Mouse (Mus musculus) stomach, embryonic 14.5 days (tissue): ENCODE results near the gene Dnttip2. TPM values are rescaled to one million over a fixed set of nuclear protein-coding genes. Genes with fewer than 3 reads are reported as not detected.
"Not testable (repeated sequence)": the region's sequence is repeated elsewhere in the genome, so short reads cannot be mapped to it uniquely, and the experiment has no call there.

ENCODE experiments used
- ATAC-seq: fragments of 200-750 bp; cut with Nextera tagmentation; 2 replicates; pipeline ENCODE4 v1.8.0; 2017; ENCODE audit warnings: low read depth, moderate TSS enrichment; ENCODE audit not compliant: insufficient number of reproducible peaks, insufficient read depth, low FRiP score
- H3K27ac ChIP-seq: fragments of 300-500 bp; sonication (generic); 2 replicates; pipeline ENCODE4 v1.5.1; 2014; ENCODE audit warnings: mild to moderate bottlenecking, low read length, moderate library complexity, mixed read lengths
- H3K27me3 ChIP-seq: fragments of 300-500 bp; sonication (generic); 2 replicates; pipeline ENCODE4 v1.6.1; 2014; ENCODE audit warnings: low read length, control low read depth, mixed read lengths; ENCODE audit not compliant: control insufficient read depth, insufficient read depth
- H3K36me3 ChIP-seq: fragments of 300-500 bp; sonication (generic); 2 replicates; pipeline ENCODE4 v1.6.1; 2014; ENCODE audit warnings: mild to moderate bottlenecking, control low read depth, low read length, moderate library complexity, mixed read lengths; ENCODE audit not compliant: control insufficient read depth, insufficient read depth
- H3K4me1 ChIP-seq: fragments of 300-500 bp; sonication (generic); 2 replicates; pipeline ENCODE4 v1.6.1; 2014; ENCODE audit warnings: low read length, control low read depth, mixed read lengths; ENCODE audit not compliant: control insufficient read depth, insufficient read depth
- H3K4me2 ChIP-seq: fragments of 300-500 bp; sonication (generic); replicated peaks from 2 replicates; pipeline ENCODE4 v1.6.1; 2014; ENCODE audit warnings: low read depth, low read length, control low read depth
- H3K4me3 ChIP-seq: fragments of 300-500 bp; sonication (generic); 2 replicates; pipeline ENCODE4 v1.5.1; 2014; ENCODE audit warnings: low read depth, low read length, control low read depth
- H3K9ac ChIP-seq: fragments of 300-500 bp; sonication (generic); replicated peaks from 2 replicates; pipeline ENCODE4 v1.6.1; 2014; ENCODE audit warnings: low read depth, mild to moderate bottlenecking, control low read depth, low read length, moderate library complexity, mixed read lengths
- H3K9me3 ChIP-seq: fragments of 300-500 bp; sonication (generic); 2 replicates; pipeline ENCODE4 v1.6.1; 2016; ENCODE audit warnings: low read depth, low read length, control low read depth; ENCODE audit not compliant: control insufficient read depth
- WGBS: fragments of 180-500 bp; shearing (Covaris S2); extraction: QIAGEN DNeasy Blood & Tissue Kit; methylation state at CpG from one replicate; pipeline ENCODE4 v1.1.7; 2014; 5-methylcytosine and 5-hydroxymethylcytosine counted together
- polyA plus RNA-seq: library from polyadenylated mRNA; unstranded; fragments of >200 nt; fragmentation: Nextera tagmentation; extraction: Ambion mirVana; gene quantifications from 2 replicates; pipeline ENCODE4 v1.2.1, GENCODE M21; 2014

Dnttip2 gene
- polyA plus RNA-seq, 1 experiment from 2014 or later = 72.3 TPM

DNA sequence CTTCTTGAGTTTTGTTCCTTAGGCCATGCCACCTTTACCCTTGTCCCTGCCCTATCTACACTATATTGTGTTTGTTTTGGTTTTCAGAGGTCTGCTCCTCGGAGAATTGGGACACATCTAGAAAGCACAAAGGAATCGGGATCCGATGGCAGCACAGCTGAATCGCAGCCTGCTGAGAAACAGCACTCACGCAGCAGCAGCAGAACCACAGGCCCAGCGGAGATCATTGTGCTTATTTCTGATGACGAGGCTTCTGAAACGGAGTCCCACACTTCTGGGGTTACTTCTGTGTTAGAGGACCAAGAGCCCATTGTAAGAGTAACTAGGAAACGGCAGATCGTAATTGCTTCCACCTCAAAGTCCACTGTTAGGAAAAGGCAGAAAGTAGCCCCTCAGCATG, 923 bp downstream of the Dnttip2 start:
- no peak overlapping the region for H3K27ac ChIP-seq
- peaks cover 43% of the 10 kb centered on the region for H3K36me3 ChIP-seq
- no peaks in the 10 kb centered on the region for H3K27me3 ChIP-seq
- H3K9ac ChIP-seq = no peak overlapping the region
- 77% methylated on average over 10 of the region's 10 CpGs for WGBS
- no peaks in the 10 kb centered on the region for H3K9me3 ChIP-seq
- ATAC-seq = no peak
- H3K4me1 ChIP-seq = peaks cover 27% of the 10 kb centered on the region
- H3K4me3 ChIP-seq = peak overlapping the region; percentile 98
- H3K4me2 ChIP-seq = peak overlapping the region; percentile 72

DNA sequence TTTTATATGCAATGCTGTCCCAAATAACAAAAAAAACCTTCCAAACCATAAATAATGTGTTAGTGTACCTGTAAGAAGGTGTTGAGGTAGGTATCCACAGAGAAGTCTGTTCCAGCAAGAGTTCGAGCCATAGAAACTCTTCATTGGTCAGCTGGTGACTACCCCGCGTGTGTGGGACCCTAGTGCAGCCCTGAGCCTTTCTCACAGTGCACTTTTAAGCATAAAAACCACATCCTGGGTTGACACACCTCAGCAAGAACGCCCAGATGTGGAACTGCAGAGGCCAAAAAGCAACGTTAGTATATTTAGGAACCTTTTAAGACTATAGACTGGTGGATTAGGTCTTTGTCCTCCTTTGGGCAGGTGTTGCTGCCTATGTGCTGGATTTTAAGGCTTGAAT, 13.0 kb downstream of the Dnttip2 start:
- 73% methylated on average over 5 of the region's 5 CpGs for WGBS
- Histone ChIP-seq H3K9ac (no peak overlapping the region), H3K27ac (no peak overlapping the region), H3K4me2 (no peak overlapping the region), H3K36me3 (peaks cover 23% of the 10 kb centered on the region), H3K9me3 (no peaks in the 10 kb centered on the region), H3K27me3 (no peaks in the 10 kb centered on the region), H3K4me3 (no peak overlapping the region), H3K4me1 (0 out of 2 replicates have a peak, but pooled peaks cover 1% of the 10 kb centered on the region)
- ATAC-seq = no peak

GRCm38 (mm10) chr3:122288613-122289195, 14.5 kb downstream of the Dnttip2 start:
- 0 out of 2 replicates have a peak, but pooled peaks cover 3% of the 10 kb centered on the region for H3K4me1 ChIP-seq

DNA sequence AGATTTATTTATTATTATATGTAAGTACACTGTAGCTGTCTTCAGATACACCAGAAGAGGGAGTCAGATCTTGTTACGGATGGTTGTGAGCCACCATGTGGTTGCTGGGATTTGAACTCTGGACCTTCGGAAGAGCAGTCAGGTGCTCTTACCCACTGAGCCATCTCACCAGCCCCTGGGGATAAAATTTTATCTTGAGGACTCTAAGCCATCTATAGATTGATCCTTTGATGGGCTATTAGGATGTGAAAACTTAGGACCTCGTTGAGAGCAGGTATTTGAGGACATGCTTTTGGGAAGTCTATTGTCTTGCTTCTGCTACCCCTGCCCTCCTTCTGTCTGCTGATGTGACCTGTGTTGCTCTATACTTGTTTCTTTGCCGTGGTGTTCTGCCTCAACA, 15.2 kb downstream of the Dnttip2 start:
- H3K9me3 ChIP-seq, H3K4me3 ChIP-seq, H3K27ac ChIP-seq, H3K4me2 ChIP-seq, H3K27me3 ChIP-seq, H3K9ac ChIP-seq, ATAC-seq, H3K4me1 ChIP-seq, H3K36me3 ChIP-seq: not testable (repeated sequence)
- 75% methylated on average over 3 of the region's 4 CpGs for WGBS

More at GRCm38 (mm10) chr3:122288613-122289195, 14.5 kb downstream of the Dnttip2 start:
- ATAC-seq = no peak
- Histone ChIP-seq H3K4me2 (no peak overlapping the region), H3K4me3 (no peak overlapping the region), H3K9ac (no peak overlapping the region), H3K27ac (no peak overlapping the region), H3K9me3 (no peaks in the 10 kb centered on the region), H3K27me3 (no peaks in the 10 kb centered on the region), H3K36me3 (peaks cover 9% of the 10 kb centered on the region)
- whole genome bisulfite sequencing = 75% methylated on average over 5 of the region's 5 CpGs

GRCm38 (mm10) chr3:122290696-122291095, 16.5 kb downstream of the Dnttip2 start:
- no peak overlapping the region for H3K9ac ChIP-seq
- no peaks in the 10 kb centered on the region for H3K36me3 ChIP-seq
- no peak for ATAC-seq
- H3K4me1 ChIP-seq = 0 out of 2 replicates have a peak, but pooled peaks cover 7% of the 10 kb centered on the region
- H3K4me3 ChIP-seq = no peak overlapping the region
- H3K27ac ChIP-seq = no peak overlapping the region
- no peaks in the 10 kb centered on the region for H3K27me3 ChIP-seq
- no peak overlapping the region for H3K4me2 ChIP-seq
- no peaks in the 10 kb centered on the region for H3K9me3 ChIP-seq
- WGBS = 71% methylated on average over 7 of the region's 7 CpGs

DNA sequence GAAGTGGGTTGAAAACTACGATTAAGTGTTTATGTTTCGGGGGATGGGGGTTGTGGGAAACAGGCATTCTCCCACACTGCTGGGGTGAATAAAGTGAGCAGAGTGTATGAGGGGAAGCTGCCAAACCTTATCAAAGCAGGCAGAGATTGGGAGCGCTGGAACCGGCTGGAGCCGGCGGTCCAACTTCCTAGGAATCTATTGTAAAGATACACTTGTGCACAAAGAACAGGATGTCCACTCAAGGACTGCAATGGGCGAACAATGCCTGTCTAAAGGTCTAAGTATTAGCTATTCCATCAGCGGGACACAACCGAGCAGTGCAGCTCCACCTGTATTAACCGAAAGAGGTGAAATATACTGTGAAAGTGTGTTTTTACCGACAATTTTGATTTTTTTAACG, 17.6 kb downstream of the Dnttip2 start:
- 0 out of 2 replicates have a peak, but pooled peaks cover 7% of the 10 kb centered on the region for H3K4me1 ChIP-seq
- no peak overlapping the region for H3K27ac ChIP-seq
- 48% methylated on average over 12 of the region's 12 CpGs for WGBS
- no peaks in the 10 kb centered on the region for H3K9me3 ChIP-seq
- no peak for ATAC-seq
- no peak overlapping the region for H3K9ac ChIP-seq
- no peak overlapping the region; the same call in 1 of the 2 replicates for H3K4me3 ChIP-seq
- H3K36me3 ChIP-seq = no peaks in the 10 kb centered on the region
- no peaks in the 10 kb centered on the region for H3K27me3 ChIP-seq
- peak overlapping the region; percentile 70; the same call in 1 of the 2 replicates for H3K4me2 ChIP-seq

GRCm38 (mm10) chr3:122292300-122293222, 18.4 kb downstream of the Dnttip2 start:
- H3K36me3 ChIP-seq = no peaks in the 10 kb centered on the region
- H3K4me3 ChIP-seq = peak overlapping the region; percentile 79
- H3K4me1 ChIP-seq = 0 out of 2 replicates have a peak, but pooled peaks cover 7% of the 10 kb centered on the region
- WGBS = 5% methylated on average over 54 of the region's 54 CpGs
- ATAC-seq = peak; percentile 89
- H3K9ac ChIP-seq = peak overlapping the region; percentile 81
- H3K27ac ChIP-seq = peak overlapping the region; percentile 96
- peak overlapping the region; percentile 70 for H3K4me2 ChIP-seq
- no peaks in the 10 kb centered on the region for H3K27me3 ChIP-seq
- H3K9me3 ChIP-seq = no peaks in the 10 kb centered on the region

- peak; percentile 88 for ATAC-seq
- peak overlapping the region; percentile 70 for H3K4me2 ChIP-seq
- WGBS = under 1% methylated on average over 89 of the region's 105 CpGs
Measured at GRCm38 (mm10) chr3:122293223-122293953, 19.2 kb downstream of the Dnttip2 start.

More at GRCm38 (mm10) chr3:122293223-122293953, 19.2 kb downstream of the Dnttip2 start:
- 0 out of 2 replicates have a peak, but pooled peaks cover 7% of the 10 kb centered on the region for H3K4me1 ChIP-seq
- no peaks in the 10 kb centered on the region for H3K27me3 ChIP-seq
- H3K4me3 ChIP-seq = peak overlapping the region; percentile 79
- no peaks in the 10 kb centered on the region for H3K9me3 ChIP-seq
- peak overlapping the region; percentile 96 for H3K27ac ChIP-seq
- peak overlapping the region; percentile 81 for H3K9ac ChIP-seq
- H3K36me3 ChIP-seq = no peaks in the 10 kb centered on the region
